Mouse (Mus musculus): Measurements from ENCODE around the gene Tln1. TPM values are rescaled to one million over a fixed set of nuclear protein-coding genes. Genes with fewer than 3 reads are reported as not detected.

Gene Tln1
- polyA plus RNA-seq, 1 experiment from 2014 or later, result 87.2 TPM

DNA sequence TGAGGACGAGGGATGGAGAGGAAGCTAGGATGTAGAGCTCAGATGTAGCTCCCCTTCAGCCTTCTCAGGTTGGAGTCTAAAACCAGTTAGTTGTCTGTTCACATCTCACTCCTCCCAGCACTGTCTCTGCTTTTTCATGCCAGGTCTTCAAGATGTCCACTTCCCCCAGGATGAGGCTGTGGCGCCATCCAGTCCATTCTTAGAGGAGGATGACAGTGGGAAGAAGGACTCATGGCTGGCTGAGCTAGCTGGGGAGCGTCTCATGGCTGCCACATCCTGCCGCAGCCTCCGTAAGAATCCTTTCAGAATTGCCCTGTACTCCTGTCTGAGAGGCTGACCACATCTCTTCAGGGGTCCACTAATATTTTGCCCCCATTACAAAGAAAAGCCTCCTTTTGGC lies 18.2 kb upstream of the Tln1 start:
- no peak overlapping the region for H3K27ac ChIP-seq (ENCODE audit: low read depth, low read length)
- H3K4me2 ChIP-seq (replicated peaks; ENCODE audit: low read depth, low read length), result no peak overlapping the region
- H3K9me3 ChIP-seq (ENCODE audit: control insufficient read depth, low read length), result no peaks in the 10 kb centered on the region
- 89% methylated on average over 5 of the region's 5 CpGs for WGBS
- no peak for ATAC-seq (ENCODE audit: low FRiP score, low TSS enrichment)
- no peak overlapping the region for H3K9ac ChIP-seq (ENCODE audit: low read depth, low read length)
- H3K27me3 ChIP-seq (ENCODE audit: control insufficient read depth, insufficient read depth, low read length), result no peaks in the 10 kb centered on the region
- peaks cover 37% of the 10 kb centered on the region for H3K36me3 ChIP-seq (ENCODE audit: control insufficient read depth, insufficient read depth, low read length)
- H3K4me3 ChIP-seq (ENCODE audit: low read length), result no peak overlapping the region
- peaks cover 26% of the 10 kb centered on the region for H3K4me1 ChIP-seq (ENCODE audit: control insufficient read depth, insufficient read depth, low read length)

DNA sequence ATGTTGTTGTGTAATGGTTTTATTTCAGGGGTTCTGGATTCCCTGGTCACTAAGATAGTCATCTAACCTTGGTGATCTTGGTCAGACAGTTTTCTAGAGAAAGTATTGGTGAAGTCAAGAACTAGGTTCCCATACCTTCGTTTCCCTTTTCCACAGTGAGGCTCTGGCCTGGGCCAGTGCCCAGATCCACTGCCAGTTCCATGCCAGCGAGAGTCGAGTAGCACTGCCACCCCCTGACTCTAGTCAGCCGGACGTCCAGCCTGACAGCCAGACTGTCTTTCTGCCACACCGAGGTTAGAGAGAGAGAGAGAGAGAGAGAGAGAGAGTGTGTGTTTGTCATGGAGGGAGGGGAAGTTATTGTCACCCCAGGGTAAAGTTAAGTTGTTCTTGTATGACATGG lies 17.2 kb upstream of the Tln1 start:
- Histone ChIP-seq H3K27ac (ENCODE audit: low read depth, low read length) (no peak overlapping the region), H3K4me3 (ENCODE audit: low read length) (peak overlapping the region; percentile 82), H3K27me3 (ENCODE audit: control insufficient read depth, insufficient read depth, low read length) (no peaks in the 10 kb centered on the region), H3K4me2 (replicated peaks; ENCODE audit: low read depth, low read length) (peak overlapping the region; percentile 77), H3K36me3 (ENCODE audit: control insufficient read depth, insufficient read depth, low read length) (peaks cover 37% of the 10 kb centered on the region), H3K9me3 (ENCODE audit: control insufficient read depth, low read length) (no peaks in the 10 kb centered on the region), H3K4me1 (ENCODE audit: control insufficient read depth, insufficient read depth, low read length) (peaks cover 23% of the 10 kb centered on the region), H3K9ac (ENCODE audit: low read depth, low read length) (peak overlapping the region; percentile 76; the same call in 1 of the 2 replicates)
- 91% methylated on average over 6 of the region's 6 CpGs for WGBS
- ATAC-seq (ENCODE audit: low FRiP score, low TSS enrichment), result no peak

DNA sequence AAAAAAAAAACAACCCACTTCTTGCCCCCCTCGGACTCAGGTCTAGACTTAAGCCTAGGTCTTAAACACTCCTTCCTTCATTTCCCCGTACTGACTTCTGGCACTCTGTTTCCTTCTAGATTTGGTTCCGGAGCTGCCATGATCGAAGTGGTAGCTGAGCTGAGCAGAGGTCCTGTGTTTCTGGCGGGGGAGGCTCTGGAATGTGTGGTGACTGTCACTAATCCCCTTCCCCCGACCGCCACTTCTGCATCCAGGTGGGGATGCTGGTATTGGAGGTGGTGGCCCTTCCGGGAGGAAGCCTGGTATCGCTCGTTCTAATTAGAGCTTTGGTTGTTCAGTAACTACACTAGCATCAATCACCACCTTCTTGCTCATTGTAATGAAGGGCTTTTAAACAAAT lies 16.8 kb upstream of the Tln1 start:
- peak overlapping the region; percentile 76 for H3K9ac ChIP-seq (ENCODE audit: low read depth, low read length)
- peak overlapping the region; percentile 82 for H3K4me3 ChIP-seq (ENCODE audit: low read length)
- H3K4me2 ChIP-seq (replicated peaks; ENCODE audit: low read depth, low read length), result peak overlapping the region; percentile 77
- ATAC-seq (ENCODE audit: low FRiP score, low TSS enrichment), result no peak
- peaks cover 23% of the 10 kb centered on the region for H3K4me1 ChIP-seq (ENCODE audit: control insufficient read depth, insufficient read depth, low read length)
- H3K27ac ChIP-seq (ENCODE audit: low read depth, low read length), result peak overlapping the region; percentile 72; the same call in 1 of the 2 replicates
- peaks cover 37% of the 10 kb centered on the region for H3K36me3 ChIP-seq (ENCODE audit: control insufficient read depth, insufficient read depth, low read length)
- no peaks in the 10 kb centered on the region for H3K27me3 ChIP-seq (ENCODE audit: control insufficient read depth, insufficient read depth, low read length)
- WGBS, result 3% methylated on average over 10 of the region's 10 CpGs
- no peaks in the 10 kb centered on the region for H3K9me3 ChIP-seq (ENCODE audit: control insufficient read depth, low read length)

- H3K4me2 ChIP-seq (replicated peaks; ENCODE audit: low read depth, low read length), result peak within 1 kb of the TSS; percentile 77
- peaks cover 35% of the 10 kb centered on the region for H3K36me3 ChIP-seq (ENCODE audit: control insufficient read depth, insufficient read depth, low read length)
- ATAC-seq (ENCODE audit: low FRiP score, low TSS enrichment), result peak; percentile 95
Observed at GRCm38 (mm10) chr4:43578376-43579204, 16.1 kb upstream of the Tln1 start, which contains the start of the genes Rgp1 and Gba2. Gene Rgp1, plus strand, starts transcription at chr4:43578715. Gene Gba2, minus strand, starts transcription at chr4:43578873.

DNA sequence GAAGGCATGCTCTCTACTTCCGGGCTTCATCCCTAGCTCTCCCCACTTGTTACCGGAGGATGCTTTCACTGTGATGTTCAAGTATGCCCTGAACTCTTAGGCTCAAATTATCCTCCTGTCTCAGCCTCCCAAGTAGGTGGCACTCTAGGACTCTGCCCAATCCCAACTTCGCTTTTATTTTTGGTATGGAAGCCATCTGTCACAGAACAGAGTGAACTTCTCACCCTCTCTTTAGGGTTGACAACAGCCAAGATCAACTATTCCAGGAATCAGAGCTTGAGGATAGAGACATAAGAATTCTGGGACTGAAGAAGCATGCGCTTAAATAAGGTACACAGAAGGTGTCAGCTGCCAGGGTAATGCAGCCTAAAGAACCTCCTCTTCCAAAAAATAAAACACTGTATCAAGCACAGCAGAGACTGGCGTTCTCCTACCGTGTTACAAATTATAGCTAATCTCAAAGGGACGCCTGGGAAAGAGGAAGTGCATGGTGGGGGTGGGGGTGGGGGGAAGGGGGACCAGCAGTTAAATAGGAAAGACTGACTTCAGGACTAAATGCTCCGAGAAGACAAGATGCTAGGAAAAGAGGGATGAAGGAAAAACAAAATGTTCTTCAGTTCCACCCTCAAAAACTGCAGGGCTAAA lies 14.9 kb upstream of the Tln1 start:
- no peak overlapping the region for H3K27ac ChIP-seq (ENCODE audit: low read depth, low read length)
- H3K9me3 ChIP-seq (ENCODE audit: control insufficient read depth, low read length), result no peaks in the 10 kb centered on the region
- ATAC-seq (ENCODE audit: low FRiP score, low TSS enrichment), result no peak
- H3K27me3 ChIP-seq (ENCODE audit: control insufficient read depth, insufficient read depth, low read length), result no peaks in the 10 kb centered on the region
- peaks cover 34% of the 10 kb centered on the region for H3K36me3 ChIP-seq (ENCODE audit: control insufficient read depth, insufficient read depth, low read length)
- H3K9ac ChIP-seq (ENCODE audit: low read depth, low read length), result peak overlapping the region; percentile 76; the same call in 1 of the 2 replicates
- peaks cover 23% of the 10 kb centered on the region for H3K4me1 ChIP-seq (ENCODE audit: control insufficient read depth, insufficient read depth, low read length)
- H3K4me3 ChIP-seq (ENCODE audit: low read length), result peak overlapping the region; percentile 82
- 45% methylated on average over 8 of the region's 8 CpGs for WGBS
- peak overlapping the region; percentile 77 for H3K4me2 ChIP-seq (replicated peaks; ENCODE audit: low read depth, low read length)

More at GRCm38 (mm10) chr4:43578376-43579204, 16.1 kb upstream of the Tln1 start, which contains the start of the genes Rgp1 and Gba2:
- H3K4me3 ChIP-seq (ENCODE audit: low read length), result peak within 1 kb of the TSS; percentile 82
- H3K4me1 ChIP-seq (ENCODE audit: control insufficient read depth, insufficient read depth, low read length), result peaks cover 23% of the 10 kb centered on the region
- H3K27ac ChIP-seq (ENCODE audit: low read depth, low read length), result peak within 1 kb of the TSS; percentile 72
- H3K27me3 ChIP-seq (ENCODE audit: control insufficient read depth, insufficient read depth, low read length), result no peaks in the 10 kb centered on the region
- WGBS, result under 1% methylated on average over 76 of the region's 76 CpGs
- H3K9me3 ChIP-seq (ENCODE audit: control insufficient read depth, low read length), result no peaks in the 10 kb centered on the region
- peak within 1 kb of the TSS; percentile 76 for H3K9ac ChIP-seq (ENCODE audit: low read depth, low read length)

GRCm38 (mm10) chr4:43575356-43575755 lies 12.9 kb upstream of the Tln1 start:
- no peak for ATAC-seq (ENCODE audit: low FRiP score, low TSS enrichment)
- H3K36me3 ChIP-seq (ENCODE audit: control insufficient read depth, insufficient read depth, low read length), result peaks cover 35% of the 10 kb centered on the region
- no peak overlapping the region for H3K27ac ChIP-seq (ENCODE audit: low read depth, low read length)
- H3K4me2 ChIP-seq (replicated peaks; ENCODE audit: low read depth, low read length), result no peak overlapping the region
- no peak overlapping the region for H3K4me3 ChIP-seq (ENCODE audit: low read length)
- H3K9ac ChIP-seq (ENCODE audit: low read depth, low read length), result no peak overlapping the region
- H3K4me1 ChIP-seq (ENCODE audit: control insufficient read depth, insufficient read depth, low read length), result peaks cover 23% of the 10 kb centered on the region
- H3K9me3 ChIP-seq (ENCODE audit: control insufficient read depth, low read length), result no peaks in the 10 kb centered on the region
- no peaks in the 10 kb centered on the region for H3K27me3 ChIP-seq (ENCODE audit: control insufficient read depth, insufficient read depth, low read length)
- WGBS, result 83% methylated on average over 2 of the region's 2 CpGs

- H3K9ac ChIP-seq (ENCODE audit: low read depth, low read length), result no peak overlapping the region
- H3K4me3 ChIP-seq (ENCODE audit: low read length), result no peak overlapping the region
- no peaks in the 10 kb centered on the region for H3K9me3 ChIP-seq (ENCODE audit: control insufficient read depth, low read length)
- no peaks in the 10 kb centered on the region for H3K27me3 ChIP-seq (ENCODE audit: control insufficient read depth, insufficient read depth, low read length)
- 94% methylated on average over 4 of the region's 4 CpGs for WGBS
- H3K36me3 ChIP-seq (ENCODE audit: control insufficient read depth, insufficient read depth, low read length), result peaks cover 53% of the 10 kb centered on the region
- no peak overlapping the region for H3K4me2 ChIP-seq (replicated peaks; ENCODE audit: low read depth, low read length)
- no peak for ATAC-seq (ENCODE audit: low FRiP score, low TSS enrichment)
- no peak overlapping the region for H3K27ac ChIP-seq (ENCODE audit: low read depth, low read length)
- H3K4me1 ChIP-seq (ENCODE audit: control insufficient read depth, insufficient read depth, low read length), result peaks cover 14% of the 10 kb centered on the region
Observed at GRCm38 (mm10) chr4:43573561-43573960, 11.1 kb upstream of the Tln1 start.

DNA sequence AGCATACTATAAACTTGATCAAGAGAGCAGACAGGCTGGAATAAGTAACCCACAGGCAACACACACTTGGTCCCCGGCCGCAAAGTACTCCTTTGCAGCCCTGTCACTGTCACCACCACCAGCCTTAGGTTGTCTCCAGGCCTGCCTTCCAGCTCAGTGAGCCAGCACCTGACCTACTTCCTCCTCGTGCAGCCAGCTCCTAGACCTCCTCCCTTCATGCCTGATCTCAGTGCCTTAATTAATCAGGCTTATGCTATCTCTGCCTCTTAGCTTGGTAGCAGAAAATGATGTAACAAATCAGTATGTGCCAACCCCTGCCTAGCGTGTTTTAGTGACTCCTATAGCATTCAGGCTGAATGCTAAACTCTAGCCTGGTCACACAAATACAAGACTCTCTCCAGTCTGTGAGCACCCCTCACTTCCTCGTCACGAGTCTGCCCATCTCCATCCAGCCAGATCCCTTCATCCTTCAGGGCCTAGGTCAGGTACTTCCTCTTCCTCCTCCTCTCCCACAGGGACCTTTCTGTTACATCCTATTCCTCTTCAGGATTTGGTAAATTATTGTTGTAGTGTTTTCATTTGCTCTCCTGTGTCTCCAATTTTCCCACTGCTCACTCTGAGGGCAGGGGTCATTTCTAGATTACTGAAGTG lies 9.0 kb upstream of the Tln1 start:
- H3K4me2 ChIP-seq (replicated peaks; ENCODE audit: low read depth, low read length), result no peak overlapping the region
- no peaks in the 10 kb centered on the region for H3K27me3 ChIP-seq (ENCODE audit: control insufficient read depth, insufficient read depth, low read length)
- no peaks in the 10 kb centered on the region for H3K9me3 ChIP-seq (ENCODE audit: control insufficient read depth, low read length)
- WGBS, result 86% methylated on average over 6 of the region's 6 CpGs
- no peak overlapping the region for H3K4me3 ChIP-seq (ENCODE audit: low read length)
- H3K4me1 ChIP-seq (ENCODE audit: control insufficient read depth, insufficient read depth, low read length), result peaks cover 6% of the 10 kb centered on the region
- ATAC-seq (ENCODE audit: low FRiP score, low TSS enrichment), result no peak
- no peak overlapping the region for H3K9ac ChIP-seq (ENCODE audit: low read depth, low read length)
- H3K36me3 ChIP-seq (ENCODE audit: control insufficient read depth, insufficient read depth, low read length), result peaks cover 74% of the 10 kb centered on the region
- H3K27ac ChIP-seq (ENCODE audit: low read depth, low read length), result no peak overlapping the region
